Mouse (Mus musculus) stomach, postnatal 0 days (tissue): ENCODE data around the gene Gm20425. TPM values are rescaled to one million over a fixed set of nuclear protein-coding genes. Genes with fewer than 3 reads are reported as not detected.
A peak's percentile ranks its signal among the peaks of the same experiment; 100 is the strongest.

Experiments used
- ATAC-seq: fragments of 200-750 bp; cut with Nextera tagmentation; 2 replicates; pipeline ENCODE4 v1.8.0; 2017; ENCODE audit not compliant: low FRiP score, low TSS enrichment
- DNase-seq: peaks from one replicate; pipeline ENCODE4 v3.0.0-alpha.2; 2016; ENCODE audit warnings: low spot score
- H3K27ac ChIP-seq: fragments of 300-500 bp; sonication (generic); replicated peaks from 2 replicates; pipeline ENCODE4 v1.5.1; 2014; ENCODE audit warnings: mild to moderate bottlenecking, control low read depth
- H3K27me3 ChIP-seq: fragments of 300-500 bp; sonication (generic); 2 replicates; pipeline ENCODE4 v1.6.1; 2014; ENCODE audit warnings: low read length; ENCODE audit not compliant: control insufficient read depth, insufficient read depth
- H3K36me3 ChIP-seq: fragments of 300-500 bp; sonication (generic); 2 replicates; pipeline ENCODE4 v1.6.1; 2014; ENCODE audit warnings: low read length, mixed read lengths; ENCODE audit not compliant: control insufficient read depth, insufficient read depth
- H3K4me1 ChIP-seq: fragments of 300-500 bp; sonication (generic); replicated peaks from 2 replicates; pipeline ENCODE4 v1.6.1; 2014; ENCODE audit warnings: antibody characterized with exemption; ENCODE audit not compliant: control insufficient read depth, insufficient read depth
- H3K4me2 ChIP-seq: fragments of 300-500 bp; sonication (generic); replicated peaks from 2 replicates; pipeline ENCODE4 v1.6.1; 2014; ENCODE audit warnings: low read depth, mild to moderate bottlenecking, control low read depth, moderate library complexity
- H3K4me3 ChIP-seq: fragments of 300-500 bp; sonication (generic); 2 replicates; pipeline ENCODE4 v1.5.1; 2014; ENCODE audit warnings: low read depth, low read length, control low read depth
- H3K9ac ChIP-seq: fragments of 300-500 bp; sonication (generic); 2 replicates; pipeline ENCODE4 v1.6.1; 2014; ENCODE audit warnings: mild to moderate bottlenecking, low read length, control low read depth, mixed read lengths
- H3K9me3 ChIP-seq: fragments of 300-500 bp; sonication (generic); 2 replicates; pipeline ENCODE4 v1.6.1; 2016; ENCODE audit warnings: low read length; ENCODE audit not compliant: control insufficient read depth
- CTCF ChIP-seq: IDR thresholded peaks from 2 replicates; pipeline ENCODE4 v1.5.1; 2016; ENCODE audit warnings: antibody characterized with exemption, low read depth, mild to moderate bottlenecking, moderate library complexity
- EP300 ChIP-seq: optimal IDR thresholded peaks from 2 replicates; pipeline ENCODE3; 2016; ENCODE audit warnings: antibody characterized with exemption
- WGBS: fragments of 180-500 bp; shearing (Covaris S2); extraction: QIAGEN DNeasy Blood & Tissue Kit; methylation state at CpG from one replicate; pipeline ENCODE4 v1.1.7; 2014; 5-methylcytosine and 5-hydroxymethylcytosine counted together
- polyA plus RNA-seq: library from polyadenylated mRNA; unstranded; fragments of >200 nt; fragmentation: Nextera tagmentation; extraction: Ambion mirVana; gene quantifications from 2 replicates; pipeline ENCODE4 v1.2.1, GENCODE M21; 2015

The Gm20425 gene
- polyA plus RNA-seq, 1 experiment from 2014 or later = 9.3 TPM

DNA sequence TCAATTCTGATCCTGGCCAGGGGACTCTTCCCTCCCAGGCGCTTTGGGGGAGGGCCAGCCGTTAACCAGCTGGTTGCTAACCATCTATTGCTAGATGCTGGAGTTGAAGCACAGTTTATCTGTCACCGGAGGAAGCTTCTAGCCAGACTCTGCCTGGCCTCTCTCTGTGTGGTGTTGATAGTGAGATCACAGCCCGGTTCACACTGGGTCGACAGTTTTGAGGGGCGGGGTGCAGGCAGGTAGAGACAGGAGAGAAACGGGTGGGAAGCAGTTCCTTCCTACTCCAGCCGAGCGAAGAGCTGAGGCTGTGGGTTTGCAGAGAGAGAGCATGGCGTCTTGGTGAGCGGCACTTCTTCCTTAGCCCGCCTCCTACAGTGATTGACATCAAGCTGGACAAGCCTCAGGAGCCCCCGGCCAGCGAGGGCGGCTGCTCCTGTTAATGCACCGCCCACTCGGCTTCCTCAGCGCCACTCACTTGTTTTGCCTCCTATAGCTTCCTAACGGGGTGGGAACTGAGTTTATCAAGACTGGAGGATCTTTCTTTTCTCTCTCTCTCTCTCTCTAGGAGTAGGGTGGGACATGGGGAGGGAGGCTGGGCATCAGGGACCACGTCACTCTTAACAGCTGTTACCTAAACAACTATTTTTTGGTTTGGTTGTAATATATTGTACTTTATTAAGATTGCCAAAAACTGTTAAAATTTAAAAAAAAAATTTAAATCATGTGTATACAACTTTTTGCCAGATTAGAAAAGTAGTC lies 49.1 kb downstream of the Gm20425 start:
- H3K4me1 ChIP-seq = peaks cover 6% of the 10 kb centered on the region
- TF ChIP-seq CTCF (no peak), EP300 (no peak)
- H3K36me3 ChIP-seq = no peaks in the 10 kb centered on the region
- DNase-seq (peak; percentile 74), ATAC-seq (peak; percentile 77; the same call in 1 of the 2 replicates)
- H3K27me3 ChIP-seq = no peaks in the 10 kb centered on the region
- no peaks in the 10 kb centered on the region for H3K9me3 ChIP-seq
- peak overlapping the region; percentile 67 for H3K27ac ChIP-seq
- WGBS = 2% methylated on average over 20 of the region's 20 CpGs
- H3K4me2 ChIP-seq = peak overlapping the region; percentile 68
- H3K9ac ChIP-seq = peak overlapping the region; percentile 52
- H3K4me3 ChIP-seq = peak overlapping the region; percentile 37

DNA sequence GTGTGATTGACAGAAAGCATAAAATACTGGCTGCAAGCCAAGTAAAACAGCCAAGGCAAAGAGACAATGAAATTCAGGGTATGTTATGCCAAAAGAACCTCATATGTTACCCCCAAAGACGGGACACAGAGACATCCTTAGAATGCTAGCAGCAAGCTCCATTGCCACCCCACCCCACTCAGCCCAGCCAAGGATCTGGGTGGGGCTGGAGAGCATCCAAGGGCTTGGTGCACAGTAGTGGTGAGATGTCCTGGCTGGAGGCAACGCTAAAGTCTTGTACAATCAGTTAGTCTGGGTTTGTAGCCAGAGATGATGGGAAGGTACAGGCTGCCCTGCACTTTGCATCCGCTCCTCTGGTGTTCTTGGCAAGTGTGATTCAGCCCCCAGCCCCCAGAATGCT lies 49.8 kb downstream of the Gm20425 start:
- no peaks in the 10 kb centered on the region for H3K36me3 ChIP-seq
- peak overlapping the region; percentile 37; the same call in 1 of the 2 replicates for H3K4me3 ChIP-seq
- 25% methylated on average over 3 of the region's 3 CpGs for whole genome bisulfite sequencing
- no peaks in the 10 kb centered on the region for H3K9me3 ChIP-seq
- H3K4me1 ChIP-seq = peaks cover 6% of the 10 kb centered on the region
- no peak for TF ChIP-seq EP300
- no peak for TF ChIP-seq CTCF
- no peak overlapping the region; the same call in 1 of the 2 replicates for H3K27ac ChIP-seq
- ATAC-seq (peak; percentile 43; the same call in 1 of the 2 replicates), DNase-seq (peak; percentile 41)
- peak overlapping the region; percentile 68 for H3K4me2 ChIP-seq
- H3K9ac ChIP-seq = no peak overlapping the region; the same call in 1 of the 2 replicates
- no peaks in the 10 kb centered on the region for H3K27me3 ChIP-seq

DNA sequence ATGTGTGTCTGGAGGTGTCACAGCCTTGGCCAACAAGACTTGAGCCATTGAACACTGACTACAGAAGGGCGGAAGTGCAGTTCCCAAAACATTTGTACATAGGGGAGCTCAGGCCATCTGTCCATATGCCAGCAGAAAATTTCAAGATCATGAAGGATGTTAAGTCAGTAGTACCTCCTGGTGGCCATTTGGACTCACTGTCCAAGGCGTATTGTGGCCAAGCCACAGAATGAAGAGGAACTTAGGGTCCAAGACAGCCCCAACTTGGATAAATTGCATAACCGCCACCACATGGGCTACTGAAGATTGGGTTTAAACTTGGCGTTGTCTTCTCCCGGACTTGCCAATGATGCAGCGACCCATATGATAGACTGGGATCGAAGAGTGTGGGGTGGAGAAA lies 54.4 kb downstream of the Gm20425 start:
- ATAC-seq (no peak), DNase-seq (no peak)
- Histone ChIP-seq H3K27me3 (no peaks in the 10 kb centered on the region), H3K27ac (no peak overlapping the region), H3K4me2 (no peak overlapping the region), H3K9ac (no peak overlapping the region), H3K9me3 (no peaks in the 10 kb centered on the region), H3K4me3 (no peak overlapping the region), H3K36me3 (no peaks in the 10 kb centered on the region), H3K4me1 (peaks cover 4% of the 10 kb centered on the region)
- WGBS = 94% methylated on average over 7 of the region's 7 CpGs
- TF ChIP-seq CTCF = peak; percentile 33
- no peak for TF ChIP-seq EP300

DNA sequence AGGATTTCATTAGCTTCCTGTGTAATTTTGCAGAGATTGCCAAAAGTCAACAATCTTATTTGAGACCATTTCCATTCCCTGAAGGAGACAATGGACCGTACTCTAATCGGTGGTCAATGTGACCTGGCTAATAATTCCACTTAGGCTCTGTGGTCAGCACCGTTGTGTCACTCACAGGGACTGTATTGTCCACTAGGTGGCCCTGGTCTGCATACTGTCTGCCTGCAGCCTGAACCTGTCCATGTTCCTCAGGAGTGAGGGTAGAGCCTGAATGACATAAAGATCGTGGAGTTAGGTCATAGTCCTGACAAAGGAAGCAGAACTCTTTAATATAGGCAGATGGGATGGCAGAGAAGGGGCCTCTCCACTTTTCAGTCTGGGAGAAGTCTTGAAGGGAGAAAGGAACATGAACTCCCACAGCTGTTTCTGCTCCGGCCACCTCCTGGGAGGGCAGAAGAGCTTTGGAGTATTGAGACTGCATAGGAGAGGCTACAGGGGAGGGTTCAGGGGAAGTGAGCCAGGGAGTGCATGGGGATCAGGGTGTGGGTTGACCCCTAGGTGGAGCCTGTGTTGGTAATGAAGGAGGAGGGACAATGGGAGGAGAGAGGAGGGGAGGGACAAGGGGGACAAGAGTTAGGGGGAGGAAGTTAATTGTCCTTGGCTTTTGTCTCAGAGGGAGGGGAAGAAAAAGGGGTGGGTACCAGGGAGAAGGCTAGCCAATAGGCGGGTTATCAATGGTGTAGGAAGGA lies 55.2 kb downstream of the Gm20425 start:
- H3K9me3 ChIP-seq = no peaks in the 10 kb centered on the region
- H3K4me2 ChIP-seq = no peak overlapping the region
- no peak overlapping the region for H3K27ac ChIP-seq
- H3K4me1 ChIP-seq = no peaks in the 10 kb centered on the region
- no peaks in the 10 kb centered on the region for H3K27me3 ChIP-seq
- no peak overlapping the region for H3K9ac ChIP-seq
- ATAC-seq = peak; percentile 68
- H3K4me3 ChIP-seq = no peak overlapping the region
- no peaks in the 10 kb centered on the region for H3K36me3 ChIP-seq
- WGBS = 54% methylated on average over 6 of the region's 6 CpGs
- TF ChIP-seq CTCF (peak; percentile 74), EP300 (no peak)
- DNase-seq = peak; percentile 43

DNA sequence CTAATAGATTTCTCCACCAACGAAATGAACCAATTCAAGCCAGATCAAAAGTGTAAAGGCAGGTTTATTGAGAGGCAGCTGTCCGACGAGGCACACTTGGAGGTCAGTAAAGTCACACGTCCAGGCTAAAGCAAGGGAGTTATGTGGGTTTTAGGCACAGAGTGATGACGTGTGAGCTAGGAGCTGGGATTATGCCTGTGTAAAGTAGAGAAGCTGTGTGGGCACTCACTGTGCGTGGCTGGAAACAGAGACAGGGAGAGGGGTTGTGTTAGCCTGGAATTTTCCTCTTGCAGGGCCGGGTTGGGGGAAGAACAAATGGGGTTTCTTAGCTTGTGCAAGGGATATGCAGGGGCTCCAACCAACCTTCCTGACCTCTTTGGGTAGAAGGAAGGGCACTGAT lies 61.3 kb downstream of the Gm20425 start:
- H3K4me1 ChIP-seq = no peaks in the 10 kb centered on the region
- no peaks in the 10 kb centered on the region for H3K9me3 ChIP-seq
- 63% methylated on average over 7 of the region's 7 CpGs for WGBS
- TF ChIP-seq EP300 (no peak), CTCF (no peak)
- H3K27me3 ChIP-seq = no peaks in the 10 kb centered on the region
- no peak overlapping the region for H3K27ac ChIP-seq
- H3K9ac ChIP-seq = no peak overlapping the region
- H3K4me3 ChIP-seq = no peak overlapping the region
- no peak overlapping the region for H3K4me2 ChIP-seq
- H3K36me3 ChIP-seq = no peaks in the 10 kb centered on the region
- DNase-seq (no peak), ATAC-seq (no peak)
